Mouse (Mus musculus): ENCODE measurements around the gene Cep112.

GRCm38 (mm10) chr11:108890544-108890943, 465.6 kb downstream of the Cep112 start:
- TF ChIP-seq CTCF (IDR thresholded peaks at IDR 0.05; ENCODE audit: low read depth, low read length) (no peak), POLR2A (IDR thresholded peaks at IDR 0.05; ENCODE audit: insufficient read depth, low read length) (no peak), EP300 (IDR thresholded peaks at IDR 0.05; ENCODE audit: insufficient read depth, low read depth, low read length) (no peak)

Measured in ES-Bruce4 (cell line).